Mouse (Mus musculus) lung, adult 2 months (tissue): ENCODE measurements around the gene Stk4. TPM values are rescaled to one million over a fixed set of nuclear protein-coding genes. Genes with fewer than 3 reads are reported as not detected.

Experiments
- DNase-seq: peaks from one replicate; pipeline ENCODE4 v3.0.0; 2022
- H3K4me1 ChIP-seq: fragments of 200-500 bp; 2 replicates; pipeline ENCODE4 v1.6.1; 2011; ENCODE audit warnings: low read length; ENCODE audit not compliant: control insufficient read depth, insufficient read depth
- H3K4me3 ChIP-seq: fragments of 200-500 bp; replicated peaks from 2 replicates; pipeline ENCODE3; 2011; ENCODE audit warnings: low read depth, mild to moderate bottlenecking, control low read depth, low read length; ENCODE audit errors: extremely low read depth
- CTCF ChIP-seq: fragments of 200-500 bp; IDR thresholded peaks from 2 replicates; pipeline ENCODE4 v1.5.1; 2011; ENCODE audit warnings: mild to moderate bottlenecking, low read length, control low read depth; ENCODE audit not compliant: insufficient read depth
- POLR2A ChIP-seq: fragments of 200-500 bp; IDR thresholded peaks from 2 replicates; pipeline ENCODE4 v1.6.1; 2011; ENCODE audit warnings: low read depth, mild to moderate bottlenecking, control low read depth, low read length, borderline replicate concordance; ENCODE audit errors: extremely low read depth
- WGBS: fragments of 180-500 bp; shearing (Covaris S2); methylation state at CpG from one replicate; pipeline ENCODE4 v1.1.7; 2018; 5-methylcytosine and 5-hydroxymethylcytosine counted together
- polyA plus RNA-seq: library from polyadenylated mRNA; depleted of rRNA; stranded (reverse); fragments of >200 nt; gene quantifications from 2 replicates; pipeline ENCODE4 v1.2.3, GENCODE M21; 2012

Gene Stk4
- polyA plus RNA-seq, 1 experiment: 31.3 TPM

GRCm38 (mm10) chr2:164137754-164138153 lies 67.6 kb downstream of the Stk4 start:
- WGBS: 79% methylated on average over 6 of the region's 6 CpGs
- no peak overlapping the region for H3K4me3 ChIP-seq
- TF ChIP-seq CTCF (no peak), POLR2A (no peak)
- peaks cover 7% of the 10 kb centered on the region for H3K4me1 ChIP-seq
- no peak for DNase-seq

- H3K4me3 ChIP-seq: no peak overlapping the region
These were observed 71.9 kb downstream of the Stk4 start for GRCm38 (mm10) chr2:164142021-164142420.

GRCm38 (mm10) chr2:164144025-164144424 lies 73.9 kb downstream of the Stk4 start:
- TF ChIP-seq POLR2A (no peak), CTCF (no peak)
- no peak overlapping the region for H3K4me3 ChIP-seq
- peaks cover 11% of the 10 kb centered on the region for H3K4me1 ChIP-seq
- WGBS: 64% methylated on average over 6 of the region's 6 CpGs
- DNase-seq: no peak

More at GRCm38 (mm10) chr2:164142021-164142420, 71.9 kb downstream of the Stk4 start:
- DNase-seq: no peak
- H3K4me1 ChIP-seq: peaks cover 11% of the 10 kb centered on the region
- 43% methylated on average over 10 of the region's 10 CpGs for WGBS
- TF ChIP-seq CTCF (no peak), POLR2A (no peak)

GRCm38 (mm10) chr2:164144541-164144940 lies 74.4 kb downstream of the Stk4 start:
- no peak for DNase-seq
- WGBS: 66% methylated on average over 10 of the region's 10 CpGs
- peaks cover 11% of the 10 kb centered on the region for H3K4me1 ChIP-seq
- H3K4me3 ChIP-seq: no peak overlapping the region
- TF ChIP-seq CTCF: no peak
- no peak for TF ChIP-seq POLR2A

DNA sequence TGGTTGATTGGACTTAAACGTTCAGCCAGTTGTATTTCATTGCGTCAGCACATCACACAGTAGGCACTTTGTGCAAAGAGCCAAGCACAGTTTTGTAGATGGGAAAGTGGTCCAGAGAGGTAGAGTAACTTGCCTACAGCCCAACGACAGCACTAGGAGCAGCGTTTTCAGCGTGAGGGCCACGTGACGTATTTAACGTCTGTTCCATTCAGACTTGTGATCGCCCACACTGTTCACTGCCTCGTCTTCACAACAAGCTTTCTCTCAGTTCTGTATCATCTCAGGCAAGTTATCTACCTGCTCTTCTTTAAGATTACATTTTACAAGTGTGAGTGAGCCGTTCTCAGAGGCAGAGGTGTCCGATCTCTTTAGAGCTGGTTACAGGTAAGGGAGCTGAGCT lies 76.4 kb downstream of the Stk4 start:
- Histone ChIP-seq H3K4me3 (no peak overlapping the region), H3K4me1 (peaks cover 7% of the 10 kb centered on the region)
- no peak for DNase-seq
- WGBS: 89% methylated on average over 12 of the region's 12 CpGs
- TF ChIP-seq POLR2A: no peak
- no peak for TF ChIP-seq CTCF

GRCm38 (mm10) chr2:164150086-164150760 lies 80.1 kb downstream of the Stk4 start:
- 56% methylated on average over 14 of the region's 14 CpGs for WGBS
- no peak for TF ChIP-seq POLR2A
- no peak for TF ChIP-seq CTCF
- Histone ChIP-seq H3K4me1 (peaks cover 5% of the 10 kb centered on the region), H3K4me3 (no peak overlapping the region)
- DNase-seq: no peak

GRCm38 (mm10) chr2:164152341-164152740 lies 82.2 kb downstream of the Stk4 start:
- 75% methylated on average over 11 of the region's 11 CpGs for WGBS
- no peaks in the 10 kb centered on the region for H3K4me1 ChIP-seq
- no peak overlapping the region for H3K4me3 ChIP-seq
- no peak for TF ChIP-seq POLR2A
- no peak for DNase-seq

DNA sequence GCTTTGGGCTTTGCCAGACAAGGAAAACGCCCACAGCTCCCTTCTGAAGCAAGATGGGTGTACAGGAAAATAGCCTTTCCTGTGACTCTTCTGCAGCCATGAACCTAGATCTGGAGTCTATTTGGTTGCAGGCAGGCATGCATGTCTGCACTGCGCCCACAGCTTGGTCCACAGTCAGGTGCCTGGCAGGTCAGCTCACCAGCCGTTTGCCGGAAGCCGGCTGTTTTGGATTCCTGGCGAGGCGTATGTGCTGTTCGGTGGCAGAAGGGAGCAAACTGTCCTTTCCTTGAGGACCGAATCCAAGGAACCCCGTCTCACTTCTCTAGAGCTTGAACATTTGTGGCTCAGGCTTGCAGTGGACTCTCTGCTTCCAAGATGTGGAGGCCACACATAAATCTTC lies 83.9 kb downstream of the Stk4 start:
- 89% methylated on average over 10 of the region's 10 CpGs for WGBS
- TF ChIP-seq POLR2A (no peak), CTCF (no peak)
- no peak for DNase-seq
- H3K4me1 ChIP-seq: no peaks in the 10 kb centered on the region
- H3K4me3 ChIP-seq: no peak overlapping the region

- 86% methylated on average over 7 of the region's 7 CpGs for WGBS
- TF ChIP-seq CTCF (no peak), POLR2A (no peak)
- Histone ChIP-seq H3K4me1 (no peaks in the 10 kb centered on the region), H3K4me3 (no peak overlapping the region)
- DNase-seq: no peak
These were observed 86.0 kb downstream of the Stk4 start for GRCm38 (mm10) chr2:164156158-164156557.

- WGBS: 81% methylated on average over 2 of the region's 2 CpGs
- no peak for DNase-seq
- H3K4me3 ChIP-seq: no peak overlapping the region
- no peaks in the 10 kb centered on the region for H3K4me1 ChIP-seq
- TF ChIP-seq CTCF (no peak), POLR2A (no peak)
These were observed 88.7 kb downstream of the Stk4 start for GRCm38 (mm10) chr2:164158838-164159237.
